Mouse (Mus musculus) lung, postnatal 0 days (tissue): ENCODE results near the gene Vac14. TPM values are rescaled to one million over a fixed set of nuclear protein-coding genes. Genes with fewer than 3 reads are reported as not detected.

Source experiments
- ATAC-seq: fragments of 200-750 bp; cut with Nextera tagmentation; 2 replicates; pipeline ENCODE4 v1.8.0; 2017; ENCODE audit warnings: moderate library complexity
- DNase-seq: peaks from one replicate; pipeline ENCODE4 v3.0.0-alpha.2; 2016; ENCODE audit warnings: low spot score
- H3K27ac ChIP-seq: fragments of 300-500 bp; sonication (generic); 2 replicates; pipeline ENCODE4 v1.5.1; 2014; ENCODE audit warnings: antibody characterized with exemption, mild to moderate bottlenecking, low read length, mixed read lengths
- H3K27me3 ChIP-seq: fragments of 300-500 bp; sonication (generic); replicated peaks from 2 replicates; pipeline ENCODE4 v1.6.1; 2014; ENCODE audit warnings: low read length, mixed read lengths; ENCODE audit not compliant: insufficient read depth
- H3K36me3 ChIP-seq: fragments of 300-500 bp; sonication (generic); 2 replicates; pipeline ENCODE4 v1.6.1; 2014; ENCODE audit warnings: low read length, mixed read lengths; ENCODE audit not compliant: insufficient read depth
- H3K4me1 ChIP-seq: fragments of 300-500 bp; sonication (generic); 2 replicates; pipeline ENCODE4 v1.6.1; 2014; ENCODE audit warnings: antibody characterized with exemption, low read depth, low read length, mixed read lengths; ENCODE audit not compliant: insufficient read depth
- H3K4me2 ChIP-seq: fragments of 300-500 bp; sonication (generic); replicated peaks from 2 replicates; pipeline ENCODE4 v1.6.1; 2014; ENCODE audit warnings: low read depth, mild to moderate bottlenecking, low read length, moderate library complexity, mixed read lengths
- H3K4me3 ChIP-seq: fragments of 300-500 bp; sonication (generic); 2 replicates; pipeline ENCODE4 v1.5.1; 2014; ENCODE audit warnings: low read depth, low read length
- H3K9ac ChIP-seq: fragments of 300-500 bp; sonication (generic); replicated peaks from 2 replicates; pipeline ENCODE4 v1.6.1; 2014; ENCODE audit warnings: low read depth, mild to moderate bottlenecking
- H3K9me3 ChIP-seq: fragments of 300-500 bp; sonication (generic); 2 replicates; pipeline ENCODE4 v1.6.1; 2016; ENCODE audit warnings: low read length, mixed read lengths
- CTCF ChIP-seq: IDR thresholded peaks from 2 replicates; pipeline ENCODE4 v1.5.1; 2016; ENCODE audit warnings: antibody characterized with exemption, mild to moderate bottlenecking
- EP300 ChIP-seq: IDR thresholded peaks from 2 replicates; pipeline ENCODE4 v1.6.1; 2016; ENCODE audit warnings: antibody characterized with exemption, mild to moderate bottlenecking, control low read depth
- WGBS: fragments of 180-500 bp; shearing (Covaris S2); extraction: QIAGEN DNeasy Blood & Tissue Kit; methylation state at CpG from one replicate; pipeline ENCODE4 v1.1.7; 2014; 5-methylcytosine and 5-hydroxymethylcytosine counted together
- polyA plus RNA-seq: library from polyadenylated mRNA; unstranded; fragments of >200 nt; fragmentation: Nextera tagmentation; extraction: Ambion mirVana; gene quantifications from 2 replicates; pipeline ENCODE4 v1.2.1, GENCODE M21; 2015

Gene Vac14
- polyA plus RNA-seq, 1 experiment from 2014 or later: 11.1 TPM

DNA sequence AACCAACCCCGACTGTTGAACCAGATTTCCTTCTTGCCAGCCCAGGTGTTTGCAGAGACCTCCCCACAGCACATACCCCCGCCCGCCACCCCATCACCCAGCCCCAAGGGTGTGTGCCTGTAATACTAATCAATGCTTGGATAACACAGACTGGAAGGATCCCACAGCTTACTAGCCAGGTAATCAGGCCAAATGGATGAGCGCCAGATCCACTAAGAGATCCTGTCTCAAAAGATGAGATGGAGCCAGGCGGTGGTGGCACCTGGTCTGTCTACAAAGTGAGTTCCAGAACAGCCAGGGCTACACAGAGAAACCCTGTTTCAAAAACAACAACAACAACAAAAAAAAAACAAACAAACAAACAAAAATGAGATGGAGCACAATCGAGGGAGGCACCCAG is 148.9 kb downstream of the Vac14 start:
- H3K9ac ChIP-seq: no peak overlapping the region
- TF ChIP-seq EP300: no peak
- no peak for TF ChIP-seq CTCF
- no peaks in the 10 kb centered on the region for H3K9me3 ChIP-seq
- WGBS: 87% methylated on average over 6 of the region's 6 CpGs
- H3K4me2 ChIP-seq: no peak overlapping the region
- no peaks in the 10 kb centered on the region for H3K27me3 ChIP-seq
- no peaks in the 10 kb centered on the region for H3K4me1 ChIP-seq
- DNase-seq (no peak), ATAC-seq (no peak)
- no peak overlapping the region for H3K27ac ChIP-seq
- H3K4me3 ChIP-seq: no peak overlapping the region
- H3K36me3 ChIP-seq: no peaks in the 10 kb centered on the region

Other genes with a start within 250 kb of the Vac14 start
- gene Mtss1l, start 102.9 kb downstream of the Vac14 start, polyA plus RNA-seq: 13.8 and 16.6 TPM in 2 replicates
- gene Il34, start 187.3 kb downstream of the Vac14 start, polyA plus RNA-seq: 23.3 and 29.6 TPM in 2 replicates
- 43.3 and 46.4 TPM in 2 replicates for gene Cog4, start 228.0 kb downstream of the Vac14 start, polyA plus RNA-seq
- 41.1 and 45.3 TPM in 2 replicates for gene Sf3b3, start 228.2 kb downstream of the Vac14 start, polyA plus RNA-seq